In genomic region chr9:47856311-47856710, GRCm38 (mm10) we compare ENCODE assay signal across 8 mouse cellular contexts.
DNase-seq lines count a peak whose midpoint lies in the region; ATAC-seq lines count a peak whose summit lies in the region.

No protein-coding gene starts in this region.

- ATAC-seq in CD4-positive, CD25-positive, alpha-beta regulatory T cell, adult 4 months: no peak
- ATAC-seq in erythroblast, adult 5-6 weeks (replicated peaks; ENCODE audit: low FRiP score, poor library complexity, severe bottlenecking): no peak

- DNase-seq in CD4-positive, CD25-positive, alpha-beta regulatory T cell, adult 2 months (ENCODE audit: low read depth, low spot score): peak; percentile 25
- DNase-seq in kidney, adult 9 months: peak; percentile 12
- no peak for DNase-seq in kidney, adult 8-10 months
- DNase-seq in A20 (ENCODE audit: low read depth, low spot score): peak; percentile 32
- peak; percentile 49 for DNase-seq in forelimb bud, embryonic 11.5 days (ENCODE audit: low read depth, low spot score)
- no peak for DNase-seq in left cerebral cortex, adult 11 months (ENCODE audit: low spot score)

Comparison
In these comparisons a context has a peak if more than half of its experiments do, and no peak if none do; other contexts are left out.
1. DNase-seq: peak in CD4-positive, CD25-positive, alpha-beta regulatory T cell, adult 2 months (single experiment), kidney, adult 9 months (single experiment), A20 (single experiment) and forelimb bud, embryonic 11.5 days (single experiment); none in kidney, adult 8-10 months (0 of 2) and left cerebral cortex, adult 11 months (single experiment).